Mouse (Mus musculus) left cerebral cortex, adult 2 months (tissue): ENCODE data around the gene Htr7. TPM values are rescaled to one million over a fixed set of nuclear protein-coding genes. Genes with fewer than 3 reads are reported as not detected.

Source experiments
- DNase-seq, 2 experiments: peaks; one replicate each; pipeline ENCODE4 v3.0.0; 2021 to 2022; ENCODE audit warnings: low spot score in 2 of 2, mixed read lengths in 1 of 2; ENCODE audit errors: extremely low spot score in 1 of 2
- H3K27ac ChIP-seq: fragments of 200-600 bp; 2 replicates; pipeline ENCODE4 v1.8.1; 2022
- H3K4me3 ChIP-seq: fragments of 200-600 bp; 2 replicates; pipeline ENCODE4 v1.8.1; 2022
- CTCF ChIP-seq: fragments of 200-600 bp; IDR thresholded peaks from 2 replicates; pipeline ENCODE4 v1.8.1; 2022; ENCODE audit warnings: antibody characterized with exemption, mild to moderate bottlenecking, moderate library complexity
- intact Hi-C: fragments of 180-260 bp; cut with DNase I; formaldehyde crosslinking; loops from one replicate; pipeline ENCODE4 v1.15.1; 2025
- long read RNA-seq, 2 experiments: library from polyadenylated mRNA; stranded (forward); transcript quantifications; one replicate each; pipeline ENCODE4 v2.0.0; 2021; ENCODE audit warnings: borderline mapping rate in 2 of 2
- total RNA-seq, 2 experiments: library from RNA; stranded (reverse); gene quantifications; 2 replicates each; pipeline ENCODE4 v1.2.3; 2021

The Htr7 gene
- 10 to 100 TPM; 13.0 to 13.5 TPM for total RNA-seq
- long read RNA-seq, experiment 1, partial matches to known transcripts = 0 of 7 reads
- long read RNA-seq, experiment 1, other reads (novel, unspliced or antisense) = 2 of 7 reads
- long read RNA-seq, experiment 2, partial matches to known transcripts = 0 of 7 reads
- long read RNA-seq, experiment 2, other reads (novel, unspliced or antisense) = 2 of 7 reads

- TF ChIP-seq CTCF = peak; percentile 26
- Histone ChIP-seq H3K4me3 (peak within 1 kb of the TSS; percentile 57), H3K27ac (no peak within 1 kb of the TSS)
- peak; percentile 45 to 60 for DNase-seq
- intact Hi-C loops = loop anchor here (5.0 kb wide), 1 partner anchor 560 kb away; no protein-coding TSS in a partner anchor
Observed at GRCm38 (mm10) chr19:36057231-36057811, at the start of gene Htr7. Htr7 (minus strand) TSS chr19:36057507.

- H3K27ac ChIP-seq = no peak overlapping the region
- intact Hi-C loops = no loop called here
- no peak for TF ChIP-seq CTCF
- no peak overlapping the region for H3K4me3 ChIP-seq
- no peak for DNase-seq
Observed at GRCm38 (mm10) chr19:36103909-36104308, 46.6 kb upstream of the Htr7 start.

DNA sequence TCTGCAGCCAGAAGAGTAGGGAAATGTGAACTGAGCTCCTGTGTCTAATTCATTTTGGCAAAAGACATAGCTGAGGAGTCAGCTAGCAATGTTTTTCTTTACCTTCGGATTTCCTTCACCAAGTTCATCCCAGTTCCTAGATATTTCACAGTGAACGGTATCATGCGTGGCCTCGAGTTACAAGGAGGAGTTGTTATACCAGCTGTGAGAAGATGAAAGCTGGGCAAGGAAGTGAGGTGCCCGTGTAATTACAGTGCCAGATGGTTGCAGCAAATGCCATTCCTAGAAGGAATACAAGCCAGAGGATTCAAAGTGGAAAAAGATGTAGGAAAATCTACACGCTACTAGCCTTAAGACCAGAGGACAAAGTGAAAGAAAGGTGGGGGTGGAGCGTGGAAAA is 41.6 kb upstream of the Htr7 start:
- no peak for DNase-seq
- TF ChIP-seq CTCF = no peak
- intact Hi-C loops = no loop called here

GRCm38 (mm10) chr19:36098265-36098664 is 41.0 kb upstream of the Htr7 start:
- intact Hi-C loops = no loop called here
- H3K27ac ChIP-seq = no peak overlapping the region
- no peak for TF ChIP-seq CTCF
- DNase-seq = no peak
- no peak overlapping the region for H3K4me3 ChIP-seq

More for the DNA sequence above, 41.6 kb upstream of the Htr7 start:
- no peak overlapping the region for H3K27ac ChIP-seq
- H3K4me3 ChIP-seq = no peak overlapping the region

- Histone ChIP-seq H3K27ac (no peak overlapping the region), H3K4me3 (no peak overlapping the region)
- TF ChIP-seq CTCF = no peak
- intact Hi-C loops = no loop called here
- no peak for DNase-seq
Observed at GRCm38 (mm10) chr19:36097194-36097593, 39.9 kb upstream of the Htr7 start.

DNA sequence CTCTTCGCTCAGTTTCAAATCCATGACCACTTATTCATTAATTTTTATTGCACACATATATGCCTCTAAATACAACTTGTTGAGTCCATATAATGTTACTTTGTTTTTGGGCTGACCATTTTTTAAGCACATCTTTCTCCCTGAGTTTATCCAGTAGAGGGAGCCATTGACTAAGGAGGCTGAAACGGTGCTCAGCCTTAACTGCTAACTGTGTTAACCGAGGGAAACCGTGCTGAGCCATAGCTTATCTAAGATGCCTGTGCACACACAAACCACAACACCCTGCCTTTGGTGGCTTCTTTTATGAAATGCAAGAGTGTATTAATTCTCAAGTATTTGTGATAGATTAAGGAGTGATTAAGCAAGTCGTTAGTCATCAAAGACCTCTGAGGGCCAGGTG is 33.5 kb upstream of the Htr7 start:
- TF ChIP-seq CTCF = peak; percentile 68
- no peak for DNase-seq
- intact Hi-C loops = loop anchor here (5.0 kb wide), 1 partner anchor 352 kb away; no protein-coding TSS in a partner anchor
- Histone ChIP-seq H3K4me3 (no peak overlapping the region), H3K27ac (no peak overlapping the region)

DNA sequence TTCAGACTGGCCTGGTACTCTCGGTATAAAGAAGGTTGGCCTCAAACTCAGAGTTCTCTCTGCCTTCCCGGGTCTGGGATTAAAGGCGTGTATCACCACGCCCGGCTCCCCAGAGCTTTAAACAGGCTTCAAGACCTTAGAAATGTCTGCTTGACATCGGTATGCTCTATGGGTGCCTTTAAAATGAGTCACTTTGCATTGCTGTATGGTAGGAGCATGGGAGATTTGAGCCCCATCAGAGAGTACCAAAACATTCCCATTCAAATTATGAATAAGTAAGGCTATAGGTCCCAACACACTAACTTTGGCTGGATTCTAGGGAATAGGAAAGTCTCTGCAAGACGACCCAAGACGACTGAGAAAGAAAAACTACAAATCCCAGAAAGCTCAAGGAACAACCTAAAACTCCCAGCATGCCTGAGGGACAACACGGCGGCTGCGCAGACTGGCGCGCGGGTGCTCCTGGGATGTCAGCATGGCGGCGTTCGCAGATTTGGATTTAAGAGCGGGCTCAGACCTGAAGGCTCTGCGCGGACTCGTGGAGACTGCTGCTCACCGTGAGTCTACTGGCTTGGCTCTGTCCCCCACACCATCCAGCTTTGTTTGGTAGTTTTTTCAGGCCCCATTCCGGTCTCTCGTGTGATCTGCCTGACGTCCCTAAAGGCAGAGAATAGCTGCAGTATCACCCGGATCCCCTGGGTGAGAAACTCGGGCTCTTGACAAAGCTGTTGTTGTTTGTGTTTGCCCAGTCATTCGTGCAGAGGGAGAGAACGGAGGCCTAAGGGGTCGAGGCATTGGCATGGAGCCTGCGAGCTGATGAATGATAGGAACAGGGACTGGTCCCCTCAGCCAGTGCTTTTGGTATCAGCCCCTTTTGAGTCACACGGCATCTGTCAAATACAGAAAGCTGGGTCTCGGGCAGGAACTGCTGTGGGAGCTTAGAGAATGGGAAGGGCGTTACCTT is 26.2 kb upstream of the Htr7 start, which contains the start of gene Rpp30:
Gene Rpp30, plus strand, starts transcription at position 455 of the 964 bp plus-strand sequence.
- no peak; the same call in 1 of the 2 replicates for TF ChIP-seq CTCF
- intact Hi-C loops = loop anchor here (1.0 to 5.0 kb wide), 2 partner anchors 956 to 1090 kb away; no protein-coding TSS in a partner anchor
- Histone ChIP-seq H3K27ac (peak within 1 kb of the TSS; percentile 13), H3K4me3 (peak within 1 kb of the TSS; percentile 79)
- peak; percentile 82 to 86 for DNase-seq

DNA sequence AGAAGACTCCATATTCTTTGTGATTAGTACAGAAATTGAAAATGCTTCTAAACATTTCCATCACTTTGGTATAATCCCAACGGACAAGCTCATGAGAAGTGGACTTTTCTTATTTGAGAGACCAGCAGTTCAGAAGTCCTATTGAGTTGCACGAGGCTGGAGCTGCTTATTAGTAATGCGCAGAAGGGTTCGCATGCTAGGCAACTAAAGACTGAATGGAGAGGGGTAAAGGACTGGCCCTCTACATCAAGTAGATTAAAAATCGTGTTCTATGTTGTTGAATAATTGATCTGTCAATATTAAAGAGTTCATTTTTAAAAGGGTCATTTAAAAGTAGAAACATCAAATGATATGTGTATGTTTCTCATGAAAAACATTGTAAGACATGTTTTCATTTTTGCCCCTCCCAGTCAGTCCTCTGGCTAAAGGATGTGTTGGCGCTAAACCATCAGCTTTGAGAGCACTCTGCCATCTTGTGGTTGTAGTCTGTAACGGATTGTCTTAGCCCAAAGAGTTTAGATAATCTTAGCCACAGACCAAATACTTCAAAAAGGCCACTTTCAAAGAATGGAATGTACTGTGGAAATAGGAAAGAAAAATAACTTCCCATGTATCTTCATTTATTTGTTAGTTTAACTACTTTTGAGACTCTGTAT is 25.4 kb upstream of the Htr7 start:
- peak; percentile 81 for TF ChIP-seq CTCF
- no peak for DNase-seq
- intact Hi-C loops = loop anchor here (1.0 to 5.0 kb wide), 2 partner anchors 955 to 1089 kb away; no protein-coding TSS in a partner anchor
- peak overlapping the region; percentile 79 for H3K4me3 ChIP-seq
- H3K27ac ChIP-seq = peak overlapping the region; percentile 13; the same call in 1 of the 2 replicates

- DNase-seq = no peak
- H3K4me3 ChIP-seq = no peak overlapping the region
- peak; percentile 62 for TF ChIP-seq CTCF
- no peak overlapping the region for H3K27ac ChIP-seq
- intact Hi-C loops = loop anchor here (1.0 to 5.0 kb wide), 3 partner anchors 938 to 1396 kb away; no protein-coding TSS in a partner anchor
Observed at GRCm38 (mm10) chr19:36062801-36063529, 5.7 kb upstream of the Htr7 start.

GRCm38 (mm10) chr19:36056502-36057221 is 645 bp downstream of the Htr7 start:
- Histone ChIP-seq H3K4me3 (peak overlapping the region; percentile 57), H3K27ac (no peak overlapping the region)
- peak in 1 of 2 experiments; percentile 20 for DNase-seq
- no peak for TF ChIP-seq CTCF
- intact Hi-C loops = loop anchor here (5.0 kb wide), 1 partner anchor 559 kb away; no protein-coding TSS in a partner anchor
